Mouse (Mus musculus) thymus, adult 2 months (tissue): ENCODE results near the gene Cd46. TPM values are rescaled to one million over a fixed set of nuclear protein-coding genes. Genes with fewer than 3 reads are reported as not detected.

Experiments
- DNase-seq: peaks from one replicate; pipeline ENCODE4 v3.0.0; 2021
- H3K27ac ChIP-seq: fragments of 200-500 bp; 2 replicates; pipeline ENCODE4 v1.5.1; 2012; ENCODE audit warnings: low read length, control low read depth; ENCODE audit not compliant: control insufficient read depth, insufficient read depth
- H3K27me3 ChIP-seq: fragments of 200-500 bp; 2 replicates; pipeline ENCODE4 v1.6.1; 2012; ENCODE audit warnings: mild to moderate bottlenecking, low read length, moderate library complexity, mixed read lengths; ENCODE audit not compliant: control insufficient read depth, insufficient read depth
- H3K36me3 ChIP-seq: fragments of 200-500 bp; 2 replicates; pipeline ENCODE4 v1.6.1; 2012; ENCODE audit warnings: mild to moderate bottlenecking, low read length, moderate library complexity; ENCODE audit not compliant: control insufficient read depth, insufficient read depth
- H3K4me1 ChIP-seq: fragments of 200-500 bp; replicated peaks from 2 replicates; pipeline ENCODE4 v1.6.1; 2012; ENCODE audit warnings: low read length; ENCODE audit not compliant: control insufficient read depth, insufficient read depth
- H3K4me3 ChIP-seq: fragments of 200-500 bp; 2 replicates; pipeline ENCODE4 v1.5.1; 2012; ENCODE audit warnings: mild to moderate bottlenecking, low read length, control low read depth, moderate library complexity; ENCODE audit not compliant: control insufficient read depth, insufficient read depth
- CTCF ChIP-seq: fragments of 200-500 bp; IDR thresholded peaks from 2 replicates; pipeline ENCODE4 v1.5.1; 2012; ENCODE audit warnings: mild to moderate bottlenecking, control low read depth, low read length, moderate library complexity, borderline replicate concordance; ENCODE audit not compliant: control insufficient read depth, poor library complexity, insufficient read depth; ENCODE audit errors: extremely low read depth
- POLR2A ChIP-seq: fragments of 200-500 bp; IDR thresholded peaks from 2 replicates; pipeline ENCODE4 v1.6.1; 2012; ENCODE audit warnings: mild to moderate bottlenecking, low read length, control low read depth, moderate library complexity; ENCODE audit not compliant: control insufficient read depth, poor library complexity, insufficient read depth; ENCODE audit errors: extremely low read depth
- WGBS: fragments of 180-500 bp; shearing (Covaris S2); methylation state at CpG from one replicate; pipeline ENCODE4 v1.1.7; 2018; 5-methylcytosine and 5-hydroxymethylcytosine counted together
- polyA plus RNA-seq: library from polyadenylated mRNA; depleted of rRNA; stranded (reverse); fragments of >200 nt; gene quantifications from 2 replicates; pipeline ENCODE4 v1.2.3, GENCODE M21; 2012

Cd46 gene
- polyA plus RNA-seq, 1 experiment = 2.0 TPM

DNA sequence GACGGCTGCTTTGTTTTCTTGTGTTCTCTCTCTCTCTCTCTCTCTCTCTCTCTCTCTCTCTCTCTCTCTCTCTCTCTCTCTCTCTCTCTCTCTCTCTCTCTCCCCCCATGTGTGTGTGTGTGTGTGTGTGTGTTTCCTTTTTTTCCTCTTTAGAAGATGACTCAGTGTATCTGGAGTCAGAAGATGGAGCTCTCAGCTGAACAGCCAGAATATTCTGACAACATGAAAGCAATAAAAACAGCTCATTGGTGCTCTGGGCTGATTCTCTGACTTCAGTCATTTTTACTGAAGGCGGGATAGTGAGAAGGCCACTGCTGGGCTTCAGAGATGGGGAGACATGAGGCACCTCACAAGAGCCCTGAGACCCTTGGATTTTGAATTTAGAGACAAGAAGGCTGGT, 70.2 kb downstream of the Cd46 start:
- Histone ChIP-seq H3K27me3 (no peaks in the 10 kb centered on the region), H3K4me3 (no peak overlapping the region), H3K27ac (no peak overlapping the region), H3K4me1 (no peaks in the 10 kb centered on the region), H3K36me3 (no peaks in the 10 kb centered on the region)
- WGBS = 97% methylated on average over 2 of the region's 2 CpGs
- TF ChIP-seq POLR2A (no peak), CTCF (no peak)
- no peak for DNase-seq

DNA sequence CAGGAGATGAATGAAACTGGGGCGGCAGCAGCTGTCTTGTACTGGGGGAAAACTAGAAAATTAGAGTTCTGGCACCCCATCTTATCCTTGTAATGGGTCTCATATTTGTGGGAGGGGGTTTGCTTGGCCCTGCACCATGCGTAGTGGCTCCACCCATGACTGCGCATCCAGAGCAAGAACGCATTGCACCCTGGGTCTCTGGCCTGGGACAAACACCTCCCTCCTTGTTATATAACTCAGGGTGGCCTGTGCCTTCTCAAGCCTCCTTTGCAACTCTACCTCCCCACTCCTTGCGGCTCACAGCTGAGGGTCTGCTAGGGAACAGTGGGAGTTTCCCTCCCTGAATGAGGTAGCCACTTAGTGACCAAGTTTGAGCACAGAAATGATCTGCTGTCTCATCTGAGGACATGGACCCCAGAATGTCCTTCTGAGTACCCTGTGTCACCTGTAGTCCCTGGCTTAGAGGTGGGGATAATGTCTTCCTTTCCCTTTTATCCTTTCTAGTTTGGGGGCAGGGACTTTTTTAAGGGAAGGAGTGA, 72.9 kb downstream of the Cd46 start:
- Histone ChIP-seq H3K4me3 (no peak overlapping the region), H3K27me3 (no peaks in the 10 kb centered on the region), H3K36me3 (no peaks in the 10 kb centered on the region), H3K4me1 (no peaks in the 10 kb centered on the region), H3K27ac (no peak overlapping the region)
- no peak for DNase-seq
- TF ChIP-seq POLR2A (no peak), CTCF (no peak)
- 98% methylated on average over 5 of the region's 5 CpGs for WGBS

DNA sequence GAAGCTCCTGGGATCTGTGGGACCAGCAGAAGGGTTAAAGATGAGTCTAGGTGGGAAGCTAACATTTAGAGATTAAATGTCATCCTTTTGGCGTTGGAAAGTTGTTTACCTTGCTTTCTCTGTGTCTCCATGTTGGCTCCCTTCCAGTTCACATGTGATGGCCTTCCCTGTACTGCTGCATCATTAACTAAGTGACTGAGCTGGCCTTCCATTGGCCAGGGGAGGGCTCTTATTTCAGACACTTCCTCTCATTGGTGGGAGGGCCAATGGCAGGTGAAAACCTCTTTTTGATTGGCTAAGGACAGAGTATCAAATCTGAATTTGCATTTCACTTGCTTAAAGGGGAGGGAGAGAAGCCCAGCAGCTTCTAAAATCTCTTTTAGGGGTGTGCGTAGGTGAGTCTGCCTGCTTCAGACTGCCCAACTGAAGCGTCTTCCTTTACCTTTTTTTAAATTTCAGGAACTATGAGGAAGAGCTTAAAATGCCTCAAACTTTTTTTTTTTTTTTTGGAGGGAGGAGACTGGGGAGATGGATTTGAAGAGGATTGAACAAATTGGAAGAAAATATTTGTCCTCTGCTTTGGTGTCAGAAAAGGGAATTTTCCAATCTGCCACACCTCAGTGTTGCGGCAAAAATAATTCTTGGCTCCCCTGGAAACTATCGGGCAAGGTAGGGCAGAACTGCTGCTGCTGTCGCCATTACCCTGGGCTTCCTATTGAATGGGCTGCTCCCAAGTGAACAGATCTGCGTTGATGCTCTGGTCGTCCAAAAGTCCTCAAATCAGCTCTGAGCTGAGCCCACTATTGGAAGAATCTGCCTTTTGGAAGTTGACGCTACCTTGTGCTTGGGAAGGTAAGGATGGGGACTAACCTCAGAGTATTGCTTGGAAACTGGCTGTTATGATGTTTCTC, 73.7 kb downstream of the Cd46 start:
- no peak overlapping the region for H3K27ac ChIP-seq
- H3K4me3 ChIP-seq = no peak overlapping the region
- H3K36me3 ChIP-seq = no peaks in the 10 kb centered on the region
- no peak for DNase-seq
- 94% methylated on average over 9 of the region's 9 CpGs for WGBS
- no peaks in the 10 kb centered on the region for H3K4me1 ChIP-seq
- no peaks in the 10 kb centered on the region for H3K27me3 ChIP-seq
- no peak for TF ChIP-seq POLR2A
- no peak for TF ChIP-seq CTCF

DNA sequence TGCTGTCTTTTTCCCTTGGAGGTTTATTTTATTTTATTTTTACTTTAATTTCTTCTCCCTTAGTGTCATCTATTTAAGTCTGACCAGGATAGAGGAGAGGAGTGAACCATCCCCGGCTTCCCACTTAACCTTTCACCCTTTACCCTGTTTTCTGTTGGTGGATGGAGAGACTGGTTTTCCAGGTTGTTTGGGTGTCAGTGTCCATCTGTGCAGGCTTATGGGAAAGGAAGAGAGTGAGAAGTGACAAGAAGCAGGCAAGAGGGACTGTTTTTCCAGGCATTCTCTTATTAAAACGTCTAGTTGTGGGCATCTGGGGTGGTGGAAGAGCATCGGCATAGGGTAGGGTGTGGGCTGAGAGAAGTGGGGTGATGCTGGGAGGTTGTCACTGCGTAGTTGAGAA, 74.4 kb downstream of the Cd46 start:
- H3K27ac ChIP-seq = no peak overlapping the region
- TF ChIP-seq CTCF (no peak), POLR2A (no peak)
- no peaks in the 10 kb centered on the region for H3K27me3 ChIP-seq
- DNase-seq = no peak
- 90% methylated on average over 4 of the region's 4 CpGs for WGBS
- H3K4me3 ChIP-seq = no peak overlapping the region
- H3K36me3 ChIP-seq = no peaks in the 10 kb centered on the region
- H3K4me1 ChIP-seq = no peaks in the 10 kb centered on the region

DNA sequence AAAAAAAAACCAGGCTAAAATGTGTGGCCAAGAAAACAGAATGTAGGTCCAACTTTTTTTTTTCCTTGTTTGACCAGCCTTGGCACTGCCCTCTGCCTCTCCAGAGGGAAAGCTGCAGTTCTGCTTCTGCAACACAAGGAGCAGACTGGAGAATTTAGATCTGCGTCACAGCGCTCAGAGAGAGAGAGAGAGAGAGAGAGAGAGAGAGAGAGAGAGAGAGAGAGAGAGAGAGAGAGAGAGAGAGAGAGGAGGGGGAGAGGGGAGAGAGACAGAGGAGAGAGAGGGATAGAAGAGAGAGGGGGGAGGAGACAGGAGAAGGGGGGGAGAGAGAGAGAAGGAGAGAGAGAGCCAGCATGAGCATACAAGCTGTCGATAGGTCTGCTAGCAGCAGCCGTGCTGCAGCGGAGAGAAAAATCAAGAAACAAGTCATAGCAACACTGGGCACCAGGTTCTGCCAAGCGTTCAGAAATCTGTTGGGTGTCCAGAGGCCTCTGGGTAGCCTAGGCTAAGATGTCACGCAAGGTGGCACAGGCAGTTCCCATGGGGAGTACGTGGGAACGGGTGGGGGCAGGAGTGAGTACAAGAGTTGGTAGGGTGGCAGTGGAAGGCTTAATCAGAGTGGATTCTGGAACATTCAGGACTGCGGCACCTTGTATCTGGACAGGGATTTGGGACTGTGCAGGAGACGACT, 75.1 kb downstream of the Cd46 start:
- TF ChIP-seq POLR2A = no peak
- no peak for TF ChIP-seq CTCF
- no peak overlapping the region for H3K4me3 ChIP-seq
- 94% methylated on average over 11 of the region's 11 CpGs for WGBS

DNA sequence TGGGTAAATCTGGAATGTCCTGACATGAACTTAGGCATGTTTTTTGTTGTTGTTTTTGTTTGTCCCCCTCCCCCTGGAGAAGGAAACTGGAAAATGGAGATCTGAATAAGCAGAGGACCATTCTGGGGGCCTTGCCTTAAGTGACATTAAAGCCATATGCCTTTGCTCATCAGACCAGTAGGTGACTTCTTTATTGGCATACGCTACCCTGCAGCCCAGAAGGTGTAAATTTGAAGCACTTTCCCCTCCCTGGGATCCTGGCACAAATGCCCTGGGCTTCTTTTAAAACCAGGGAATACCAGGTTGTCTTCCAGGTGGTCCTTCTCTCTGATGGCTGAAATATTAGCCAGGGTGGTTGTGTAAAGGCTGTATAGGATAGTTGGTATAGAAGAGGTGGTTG, 76.8 kb downstream of the Cd46 start:
- Histone ChIP-seq H3K36me3 (no peaks in the 10 kb centered on the region), H3K27me3 (no peaks in the 10 kb centered on the region), H3K4me3 (no peak overlapping the region), H3K4me1 (no peaks in the 10 kb centered on the region), H3K27ac (no peak overlapping the region)
- DNase-seq = no peak
- WGBS = 95% methylated on average over 1 of the region's 1 CpGs
- TF ChIP-seq CTCF = no peak
- TF ChIP-seq POLR2A = no peak

More for the DNA sequence above, 75.1 kb downstream of the Cd46 start:
- Histone ChIP-seq H3K36me3 (no peaks in the 10 kb centered on the region), H3K27ac (no peak overlapping the region), H3K4me1 (no peaks in the 10 kb centered on the region), H3K27me3 (no peaks in the 10 kb centered on the region)
- no peak for DNase-seq
